Mouse (Mus musculus) myocyte (in vitro differentiated cells): ENCODE measurements around the gene Inha.

Source experiments
- E2F4 ChIP-seq: IDR thresholded peaks from one replicate; pipeline ENCODE4 v1.6.1; 2011; ENCODE audit warnings: mild to moderate bottlenecking, control low read depth, moderate library complexity; ENCODE audit not compliant: insufficient read depth
- MAX ChIP-seq: IDR thresholded peaks from one replicate; pipeline ENCODE4 v1.6.1; 2011; ENCODE audit warnings: low read depth, mild to moderate bottlenecking, control low read depth
- MYOD1 ChIP-seq, 3 experiments: IDR thresholded peaks; one replicate each; pipeline ENCODE4 v1.6.1; 2011; ENCODE audit warnings: control low read depth in 2 of 3, low read depth in 2 of 3, mild to moderate bottlenecking in 2 of 3, moderate library complexity in 1 of 3; ENCODE audit not compliant: insufficient read length in 2 of 3, control insufficient read depth in 1 of 3
- POLR2A ChIP-seq: IDR thresholded peaks from one replicate; pipeline ENCODE4 v1.6.1; 2011; ENCODE audit warnings: low read depth, mild to moderate bottlenecking, control low read depth, moderate library complexity; ENCODE audit not compliant: insufficient read length
- TCF12 ChIP-seq: IDR thresholded peaks from one replicate; pipeline ENCODE4 v1.6.1; 2011; ENCODE audit warnings: mild to moderate bottlenecking, control low read depth; ENCODE audit not compliant: poor library complexity, insufficient read depth, severe bottlenecking
- TCF3 ChIP-seq: IDR thresholded peaks from one replicate; pipeline ENCODE4 v1.6.1; 2011; ENCODE audit warnings: low read depth, control low read depth; ENCODE audit not compliant: insufficient read length
- USF1 ChIP-seq: IDR thresholded peaks from one replicate; pipeline ENCODE4 v1.6.1; 2011; ENCODE audit warnings: low read depth, mild to moderate bottlenecking, control low read depth, moderate library complexity

DNA sequence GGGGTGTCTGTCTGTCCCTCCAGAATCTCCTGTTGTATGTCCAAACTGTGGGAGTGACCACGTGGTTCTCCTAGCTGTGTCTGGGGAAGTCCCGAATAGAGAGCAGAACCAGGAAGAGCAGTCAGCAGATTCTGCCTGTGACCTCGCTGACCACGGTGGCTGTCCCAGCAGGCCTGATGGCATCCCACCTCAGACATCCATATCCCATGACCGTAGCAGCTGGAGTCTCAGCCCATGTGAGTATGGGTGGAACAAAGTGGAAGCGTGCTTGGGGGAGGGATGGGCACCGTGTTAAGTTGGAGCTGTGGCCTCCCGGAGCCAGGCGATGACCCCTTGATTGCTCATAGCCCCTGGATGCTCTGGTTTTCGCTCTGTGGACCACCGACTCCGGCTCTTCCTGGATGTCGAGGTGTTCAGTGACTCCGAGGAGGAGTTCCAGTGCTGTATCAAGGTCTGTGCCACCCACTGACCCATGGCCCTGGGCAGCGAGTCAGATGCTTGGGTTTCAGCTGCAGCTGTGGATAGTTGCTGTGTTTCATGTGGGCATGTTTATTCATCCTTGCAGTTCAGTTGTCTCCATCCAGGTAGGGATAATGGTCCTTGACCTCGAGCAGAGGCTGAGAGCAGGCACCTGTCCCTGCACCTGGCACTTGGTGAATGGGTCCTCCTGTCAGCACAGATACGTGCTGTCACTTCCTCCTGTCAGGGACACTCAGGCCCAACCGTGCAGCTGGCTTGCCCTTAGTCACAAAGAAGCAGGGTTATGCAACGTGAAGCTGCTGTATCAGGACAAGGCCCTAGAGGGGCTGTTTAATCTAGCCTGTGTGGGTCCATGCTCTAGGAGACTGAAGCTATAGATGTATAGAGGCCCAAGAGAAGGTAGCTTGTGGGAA lies 25.6 kb downstream of the Inha start:
- peak; percentile 25 for TF ChIP-seq POLR2A
- no peak for TF ChIP-seq E2F4
- TF ChIP-seq USF1: peak; percentile 0
- no peak for TF ChIP-seq MAX
- TF ChIP-seq MYOD1 (IDR thresholded peaks at IDR 0.05; ENCODE audit: control insufficient read depth in 1 of 3, insufficient read length in 2 of 3, low read depth in 2 of 3): peak; percentile 56 to 96 (median 79)
- TF ChIP-seq TCF12: peak; percentile 52
- TF ChIP-seq TCF3: no peak
